Mouse (Mus musculus) left cerebral cortex, adult 9 months (tissue): ENCODE data around the gene Hadh.

Experiments
- DNase-seq, 2 experiments: peaks; one replicate each; pipeline ENCODE4 v3.0.0; 2022; ENCODE audit warnings: low spot score in 2 of 2

Hadh gene

DNA sequence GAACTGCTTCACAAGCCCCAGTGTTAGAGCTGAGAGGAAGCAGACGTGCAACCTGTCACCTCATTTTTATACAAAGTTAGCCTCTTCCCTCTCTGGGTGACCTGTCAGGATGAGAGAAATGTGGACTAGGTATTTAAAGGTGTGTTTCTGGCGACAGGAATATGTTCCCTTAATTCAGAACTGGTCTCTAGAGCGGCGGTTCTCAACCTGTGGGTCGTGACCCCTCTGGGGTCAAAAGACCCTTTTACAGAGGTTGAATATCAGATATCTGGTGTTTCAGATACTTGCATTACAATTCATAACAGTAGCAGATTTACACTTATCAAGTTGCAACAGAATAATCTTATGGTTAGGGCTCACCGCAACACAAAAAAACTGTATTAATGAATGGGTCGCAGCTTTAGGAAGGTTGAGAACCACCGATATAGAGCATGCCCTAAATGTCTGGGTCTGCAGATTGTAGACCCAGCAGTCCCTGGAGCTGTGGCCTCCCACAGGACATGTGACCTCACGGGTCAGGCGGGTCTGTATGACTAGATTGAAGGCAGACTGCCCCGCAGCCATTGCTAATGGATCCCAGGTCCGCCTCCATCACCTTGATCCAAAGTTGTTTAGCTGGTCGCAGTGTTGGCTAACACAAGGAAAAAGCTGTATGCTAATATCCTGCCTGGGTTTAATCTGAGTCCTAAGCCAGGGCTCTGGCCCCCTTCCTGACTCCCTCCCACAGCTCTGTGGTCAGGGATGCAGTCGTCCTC is 53.1 kb downstream of the Hadh start:
- no peak for DNase-seq

DNA sequence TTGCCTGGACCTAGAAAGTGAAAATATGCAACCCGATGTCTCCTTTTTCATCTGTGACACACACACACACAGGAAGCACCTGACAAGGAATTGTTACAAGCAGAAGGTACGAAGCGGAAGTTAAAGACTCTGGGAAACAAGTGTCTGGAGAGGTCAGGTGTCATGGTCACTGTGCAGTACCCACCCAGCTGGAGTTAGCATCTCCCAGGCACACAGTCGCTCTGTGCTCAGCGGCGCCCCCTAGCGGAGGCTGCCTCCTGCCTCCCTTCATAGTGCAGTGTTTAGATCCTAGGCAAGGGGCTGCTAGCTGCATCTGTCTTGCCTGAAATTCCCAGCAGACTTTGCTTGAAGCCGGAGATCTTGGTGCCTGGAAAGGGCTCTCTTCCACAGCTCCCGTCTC is 57.1 kb downstream of the Hadh start:
- DNase-seq: no peak

DNA sequence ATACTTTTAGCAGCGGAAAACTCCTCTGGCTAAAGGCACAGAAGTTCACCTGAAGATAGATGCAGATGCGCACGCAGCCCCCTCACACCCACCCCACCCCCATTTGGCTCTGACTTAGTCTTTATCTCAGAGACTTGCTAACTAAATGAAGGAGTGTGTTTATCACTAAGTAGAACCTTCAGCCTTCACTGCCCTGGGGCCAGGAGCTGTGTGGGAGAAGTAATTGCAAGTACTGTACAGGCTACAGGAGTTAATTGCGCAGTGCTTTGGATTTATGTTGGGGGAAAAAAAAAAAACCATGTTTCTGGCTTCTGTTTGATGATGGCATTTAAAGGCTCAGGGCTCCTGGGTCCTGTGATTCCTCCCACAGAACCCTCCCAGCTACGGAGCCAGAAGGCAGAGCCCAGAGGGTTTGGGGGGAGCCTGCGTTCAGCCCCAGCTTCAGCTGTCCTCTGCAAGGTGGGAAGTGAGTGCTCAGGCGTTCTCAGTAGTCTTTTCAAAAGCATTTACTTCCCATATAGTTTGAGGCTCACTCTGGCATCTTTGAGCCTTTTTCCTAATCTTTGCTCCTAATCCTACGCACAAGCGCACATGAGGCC is 57.7 kb downstream of the Hadh start:
- no peak for DNase-seq

DNA sequence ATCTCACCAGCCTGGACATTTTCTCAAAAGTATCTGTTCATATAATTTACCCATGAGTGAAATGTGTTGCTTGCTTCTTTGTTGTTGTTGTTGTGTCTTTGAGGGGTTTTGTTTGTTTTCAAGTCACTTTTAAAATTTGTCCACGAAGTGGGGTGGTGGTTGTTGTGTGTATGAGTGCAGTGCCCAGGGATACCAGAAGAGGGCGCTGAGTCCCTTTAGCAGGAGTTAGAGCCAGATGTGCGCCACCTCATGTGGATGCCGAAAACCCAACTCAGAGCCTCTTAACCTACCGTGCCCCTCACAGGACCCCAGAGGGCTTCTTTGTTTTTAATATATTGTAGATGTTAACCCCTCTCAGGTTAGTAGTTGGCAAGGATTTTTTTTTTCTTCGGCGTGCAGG is 59.7 kb downstream of the Hadh start:
- no peak for DNase-seq

DNA sequence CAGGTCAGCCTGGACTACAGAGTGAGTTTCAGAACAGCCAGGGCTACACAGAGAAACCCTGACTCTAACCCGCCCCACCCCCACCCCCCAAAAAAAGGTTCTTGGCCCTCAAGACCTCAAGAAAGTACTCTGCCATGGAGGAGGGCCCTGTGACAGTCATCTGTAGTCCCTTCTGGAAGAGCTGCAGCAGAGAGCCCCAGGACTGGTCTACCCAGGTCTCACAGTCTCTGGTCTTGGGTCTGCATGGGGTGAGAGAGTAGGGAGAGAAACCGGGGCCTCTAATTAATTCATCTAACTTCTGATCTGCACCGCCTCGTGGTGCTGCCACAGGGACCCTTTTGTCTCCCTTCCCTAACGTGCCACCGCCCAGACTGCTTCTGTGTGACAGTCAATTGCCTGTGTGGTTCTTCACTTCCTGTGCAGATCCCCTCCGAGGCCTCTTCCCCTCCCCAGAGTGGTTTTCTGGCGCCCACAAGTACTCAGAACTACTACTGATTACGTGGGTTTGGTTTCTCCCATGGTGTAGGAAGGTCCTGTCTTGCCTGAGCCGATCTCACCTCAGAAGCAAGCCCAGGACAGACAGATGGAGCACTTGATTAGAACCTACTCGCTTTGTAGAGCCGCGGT is 63.5 kb downstream of the Hadh start:
- DNase-seq: no peak

DNA sequence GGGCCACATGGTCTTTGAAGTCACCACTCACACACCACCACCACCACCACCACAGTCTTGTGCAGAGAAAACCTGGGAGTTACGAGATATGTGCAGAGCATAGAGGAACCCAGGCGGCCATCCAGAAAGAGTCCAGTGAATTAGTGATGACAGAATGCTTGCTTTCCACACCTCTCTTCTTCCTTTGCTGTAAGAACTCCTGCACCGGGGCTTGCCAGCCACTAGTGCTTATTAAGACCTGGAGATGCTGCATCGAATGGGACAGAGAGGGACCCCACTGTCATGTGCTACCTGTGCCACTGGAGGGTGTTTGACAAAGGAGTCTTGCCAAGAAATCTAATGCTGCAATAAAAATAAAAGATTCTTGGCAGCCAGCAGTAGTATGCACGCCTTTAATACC is 64.1 kb downstream of the Hadh start:
- DNase-seq: no peak

DNA sequence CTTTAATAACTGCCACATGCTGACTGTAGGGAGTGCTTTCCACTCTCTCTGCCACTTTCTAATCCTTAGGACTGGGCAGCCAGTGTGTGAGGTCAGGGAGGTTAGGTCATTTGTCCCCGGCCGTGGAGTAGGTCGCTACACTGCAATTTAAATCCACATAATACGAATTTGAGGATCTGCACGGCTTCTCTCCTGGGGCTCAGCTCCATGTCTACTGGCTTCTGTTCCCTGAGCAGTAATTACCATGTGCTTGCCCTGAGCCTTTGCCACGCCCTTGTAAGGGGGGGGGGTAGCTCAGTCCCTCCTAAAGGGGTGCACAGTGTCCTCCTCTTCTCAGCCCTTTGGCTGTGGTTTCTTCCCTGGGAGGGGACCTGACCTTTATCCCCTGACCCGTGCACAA is 69.6 kb downstream of the Hadh start:
- DNase-seq: no peak

DNA sequence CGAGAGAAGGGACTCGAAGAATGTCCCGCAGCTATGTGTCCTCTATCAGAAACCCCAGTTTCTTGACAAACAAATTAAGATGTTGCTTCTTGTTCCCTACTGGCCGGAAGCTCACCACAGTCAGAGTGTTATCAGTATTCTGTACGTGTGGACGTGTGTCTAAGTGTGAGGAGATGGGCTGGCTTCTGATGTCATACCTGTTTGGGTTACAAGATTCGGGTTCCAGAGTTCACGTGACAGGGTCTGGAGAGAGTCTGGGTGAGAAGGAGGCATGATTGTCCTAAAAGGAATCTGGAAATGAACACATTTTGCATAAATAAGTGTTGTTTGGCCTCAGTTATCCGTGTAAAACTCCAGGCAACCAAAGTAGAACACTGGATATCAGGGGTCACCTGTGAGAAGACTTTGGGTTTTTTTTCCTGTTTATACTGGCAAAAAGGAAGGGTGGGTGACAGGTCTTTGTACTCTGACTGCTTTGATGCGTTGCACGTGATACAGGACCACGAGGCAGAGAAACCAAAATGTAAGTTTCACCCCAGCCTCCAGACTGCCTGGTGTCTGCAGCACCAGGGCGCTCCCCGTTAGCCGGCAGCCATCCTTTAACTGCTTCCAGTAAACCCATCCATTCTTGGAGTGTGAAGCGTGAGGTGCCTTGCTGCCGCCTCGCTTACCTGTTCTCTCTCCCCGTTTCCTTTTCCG is 72.2 kb downstream of the Hadh start:
- no peak for DNase-seq

DNA sequence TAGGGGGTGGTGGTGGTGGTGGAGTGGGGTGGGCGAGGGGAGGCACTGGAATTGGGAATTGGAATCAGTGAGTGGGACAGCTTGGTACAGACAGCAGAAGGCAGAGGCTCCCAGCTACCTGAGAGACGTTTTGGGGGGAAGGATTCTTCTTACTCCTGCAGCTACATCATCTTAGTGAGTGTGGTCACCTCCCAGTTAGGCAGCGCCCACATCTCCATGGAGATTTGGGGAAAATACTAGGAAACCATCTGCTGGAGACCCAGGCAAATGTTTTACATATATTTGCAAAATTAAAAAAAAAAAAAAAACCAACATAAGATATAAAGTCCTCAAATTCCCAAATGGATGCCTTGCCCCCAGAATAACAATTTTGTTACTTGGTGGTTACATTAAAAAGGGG is 72.9 kb downstream of the Hadh start:
- DNase-seq: no peak

DNA sequence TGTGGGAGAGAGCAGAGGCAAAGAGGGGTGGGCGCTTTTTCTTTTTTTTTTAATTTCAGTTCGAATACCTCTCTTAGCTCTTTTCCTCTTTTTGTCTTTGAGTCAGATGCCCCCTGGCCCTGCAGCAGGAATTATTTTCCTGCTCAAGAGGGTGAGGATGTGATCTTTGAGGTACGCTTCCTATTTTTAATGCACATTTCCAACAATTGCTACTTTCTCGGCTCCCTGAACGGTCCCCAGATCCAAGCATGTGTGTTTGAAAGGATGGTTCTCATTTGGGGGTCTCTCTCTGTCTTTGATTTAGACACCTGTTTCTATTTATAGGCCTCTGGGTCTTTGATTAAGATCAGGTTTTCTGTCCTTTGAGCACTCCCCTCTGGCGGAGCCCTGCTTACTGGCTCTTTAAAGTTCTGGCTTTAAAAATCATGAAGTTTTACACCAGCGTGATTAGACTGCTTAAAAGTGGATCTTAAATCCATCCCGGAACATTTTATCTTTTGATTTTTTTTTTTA is 75.3 kb downstream of the Hadh start:
- DNase-seq: no peak

DNA sequence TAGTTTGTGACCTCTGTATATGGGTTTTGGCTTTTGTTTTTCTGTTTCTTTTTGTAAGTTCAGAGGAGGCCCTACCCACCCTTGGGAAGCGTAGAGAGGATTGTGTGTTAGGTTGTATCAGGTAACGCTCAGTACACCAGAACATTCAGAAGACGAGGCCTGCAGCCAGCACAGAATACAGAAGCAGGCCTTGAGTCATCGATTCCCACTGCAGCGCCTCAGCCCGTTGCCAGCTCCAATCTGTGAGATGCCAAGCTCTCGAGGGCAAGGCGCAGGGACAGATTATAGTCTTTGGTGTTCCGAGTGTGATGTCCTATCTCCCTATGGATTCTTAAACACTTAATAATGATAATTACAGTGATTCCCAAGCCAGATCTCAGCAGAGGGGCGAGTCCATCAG is 75.9 kb downstream of the Hadh start:
- DNase-seq: no peak

DNA sequence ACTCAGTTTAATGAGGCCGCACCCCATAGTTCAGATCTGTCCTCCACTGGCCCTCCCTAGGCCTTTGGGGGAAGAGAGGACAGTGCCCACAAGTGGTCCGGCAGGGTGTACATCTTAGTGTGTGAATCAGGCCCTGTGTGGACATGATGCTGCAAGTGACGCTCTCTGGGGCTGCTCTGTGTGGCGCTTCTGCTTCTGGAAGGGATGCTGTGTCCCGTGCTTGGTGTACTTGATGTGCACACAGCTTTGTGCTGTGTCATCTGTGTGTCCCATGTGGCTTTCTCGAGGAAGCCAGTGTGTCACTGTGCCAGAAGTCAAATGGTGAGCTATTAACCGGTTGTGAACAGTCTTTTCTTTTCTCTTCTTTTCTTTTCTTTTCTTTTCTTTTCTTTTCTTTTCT is 80.4 kb downstream of the Hadh start:
- DNase-seq: no peak

DNA sequence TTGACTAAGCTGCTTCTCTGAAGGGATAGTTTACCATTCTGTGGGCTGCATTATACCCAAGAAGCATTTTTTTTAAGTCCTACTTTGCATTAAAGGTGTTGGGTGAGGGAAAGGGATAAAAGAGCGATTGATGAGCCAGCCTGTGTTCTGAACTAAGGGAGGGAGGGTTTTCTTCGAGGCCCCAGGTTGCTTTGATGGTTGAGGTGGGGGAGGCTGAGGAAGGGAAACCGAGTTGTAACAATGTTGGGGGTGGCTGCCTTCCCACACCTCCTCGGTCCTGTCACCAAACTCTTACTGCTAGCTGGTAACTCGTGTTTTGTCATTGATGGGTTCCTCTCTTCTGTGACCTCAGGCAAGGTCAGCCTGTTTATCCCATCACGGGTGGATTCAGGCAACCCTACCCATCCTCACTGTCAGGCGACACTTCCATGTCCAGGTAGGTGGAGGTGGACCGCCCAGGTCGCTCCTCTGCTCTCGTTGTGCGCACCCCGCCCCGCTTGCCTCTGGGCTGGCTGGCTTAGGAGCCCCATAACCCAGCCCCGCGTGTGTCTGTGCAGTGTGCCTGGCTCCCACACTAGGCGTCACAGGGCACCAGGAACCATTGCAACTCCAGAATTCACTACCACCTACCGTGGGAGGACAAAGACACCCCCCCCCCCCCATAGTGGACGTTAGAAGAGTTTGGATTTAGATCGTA is 81.1 kb downstream of the Hadh start:
- DNase-seq: no peak

DNA sequence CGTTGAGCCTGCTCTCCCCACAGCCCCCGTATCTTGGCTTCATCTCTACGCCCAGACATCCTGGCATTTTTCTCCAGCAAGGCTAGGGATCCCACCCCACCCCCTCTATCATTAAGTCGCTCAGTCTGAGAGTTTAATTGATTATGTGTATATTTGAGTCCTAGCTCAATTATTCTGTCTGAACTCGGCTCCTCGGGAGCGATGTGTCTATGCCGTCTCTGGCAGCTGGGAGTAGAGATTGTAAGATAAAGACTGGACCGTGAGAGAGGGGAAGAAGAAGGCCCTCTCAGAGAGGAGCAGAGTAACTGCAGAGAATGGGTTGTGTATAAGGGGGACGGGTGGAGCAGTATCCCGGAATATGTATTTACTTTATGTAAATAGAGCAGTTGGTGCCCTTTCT is 81.7 kb downstream of the Hadh start:
- DNase-seq: no peak

DNA sequence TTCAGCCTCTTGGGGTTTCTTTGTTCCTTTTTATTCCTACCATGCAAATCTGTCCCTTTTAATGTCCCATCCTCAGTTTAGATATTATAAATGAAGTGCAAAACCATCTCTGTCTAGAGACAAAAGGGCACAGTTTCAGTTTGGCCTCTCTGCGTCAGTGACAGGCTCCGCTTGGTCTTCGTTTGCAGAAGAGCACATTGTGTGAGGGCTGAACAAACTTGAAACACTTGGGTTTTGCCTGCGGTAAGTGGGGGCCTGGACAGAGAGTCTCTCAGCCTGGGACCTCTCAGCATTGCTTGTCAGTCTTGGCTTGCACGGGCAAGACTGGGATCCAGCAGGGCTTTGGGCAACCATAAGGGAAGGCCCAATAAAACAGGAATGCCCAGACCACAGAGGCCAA is 85.7 kb downstream of the Hadh start:
- no peak for DNase-seq
